Mouse (Mus musculus): Measurements from ENCODE around the gene Atg4a.

Gene Atg4a

GRCm38 (mm10) chrX:140956272-140956940 lies at the start of gene Atg4a, which contains the start of gene Psmd10:
Gene Atg4a (plus strand): TSS chrX:140956907.
Gene Psmd10 (minus strand): TSS chrX:140956728.
- in situ Hi-C loops (cut with MboI; ENCODE audit: unreplicated experiment in 2 of 2) = no loop called here

DNA sequence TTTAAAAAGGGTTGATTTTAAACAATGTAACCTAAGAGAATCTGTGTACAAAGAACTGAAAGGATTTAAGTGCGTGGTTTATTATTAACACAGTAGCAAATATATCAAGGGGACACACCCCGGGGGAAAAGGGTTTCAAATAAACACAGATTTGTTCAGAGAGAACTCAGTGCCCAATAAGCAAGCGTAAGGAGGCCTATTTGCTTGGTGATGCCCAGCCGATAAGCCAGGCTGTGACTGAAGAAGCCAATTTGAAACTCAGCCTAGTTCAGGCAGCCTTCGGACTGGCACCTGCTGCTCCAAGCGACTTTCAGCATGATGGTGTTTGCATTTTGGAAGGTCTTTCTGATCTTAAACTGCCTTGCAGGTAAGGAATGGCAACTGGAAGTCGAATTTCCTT lies 49.3 kb upstream of the Atg4a start, which contains the start of gene Vsig1:
Vsig1 (plus strand) TSS at position 249 of the 400 bp plus-strand sequence.
- in situ Hi-C loops (cut with MboI; ENCODE audit: unreplicated experiment in 2 of 2) = no loop called here

DNA sequence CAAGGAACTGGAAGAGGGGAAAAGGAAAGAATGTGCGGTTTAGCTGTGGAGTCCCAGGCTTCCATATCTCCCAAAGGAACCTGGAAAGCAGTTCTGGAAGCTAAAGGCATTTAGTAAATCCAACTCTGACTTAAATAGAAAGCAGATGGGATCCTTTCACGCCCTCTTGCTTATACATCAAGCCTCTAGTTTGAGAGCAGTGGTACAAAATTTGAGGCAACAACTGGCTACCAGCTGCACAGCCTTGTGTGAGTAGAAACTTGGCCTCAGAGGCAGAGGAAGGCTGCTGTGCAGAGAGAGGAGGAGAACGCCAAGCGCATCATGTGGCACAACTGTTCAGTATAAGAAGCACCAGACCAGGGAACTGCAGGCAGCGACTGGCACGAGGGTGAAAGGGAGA lies 35.4 kb upstream of the Atg4a start:
- in situ Hi-C loops (cut with MboI; ENCODE audit: unreplicated experiment in 2 of 2) = no loop called here

- in situ Hi-C loops (cut with MboI; ENCODE audit: unreplicated experiment in 2 of 2) = no loop called here
Observed at GRCm38 (mm10) chrX:140932066-140932465, 24.6 kb upstream of the Atg4a start.

DNA sequence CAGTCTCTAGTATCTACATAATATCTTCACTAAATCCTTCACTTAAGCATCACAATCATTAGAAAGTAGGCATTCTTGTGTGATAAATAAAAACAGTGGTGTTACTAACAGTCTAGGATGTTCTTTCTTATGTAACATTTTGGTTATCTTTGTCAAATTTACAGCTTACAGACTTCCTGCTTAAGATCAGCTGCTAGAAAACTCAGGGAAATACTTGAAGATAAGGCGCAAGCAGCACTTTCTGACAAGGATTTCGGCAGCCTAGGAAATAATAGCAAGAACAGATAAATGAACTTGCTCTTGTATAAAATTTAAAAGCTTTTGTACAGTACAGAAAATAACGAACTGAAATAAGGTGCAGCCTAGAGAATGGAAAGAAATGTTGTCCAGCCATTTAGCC lies 23.4 kb upstream of the Atg4a start:
- in situ Hi-C loops (cut with MboI; ENCODE audit: unreplicated experiment in 2 of 2) = no loop called here

DNA sequence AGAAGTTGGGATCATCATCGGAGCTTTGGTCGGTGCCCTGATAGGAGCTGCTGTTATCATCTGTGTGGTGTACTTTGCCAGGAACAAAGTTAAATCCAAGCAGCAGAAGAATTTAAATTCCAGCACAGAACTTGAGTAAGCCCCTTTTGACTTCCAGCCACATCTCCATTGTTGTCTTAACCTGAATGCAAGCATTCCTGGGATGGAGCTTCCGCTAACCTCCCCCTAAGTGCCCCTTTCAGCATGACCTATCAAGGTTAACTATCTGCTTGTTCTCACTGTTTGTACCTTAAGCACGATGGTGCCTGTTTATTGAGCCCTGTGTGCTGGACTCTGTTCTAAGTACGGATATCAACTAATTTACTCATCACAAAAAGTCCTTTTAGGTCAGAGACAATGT lies 20.4 kb upstream of the Atg4a start:
- in situ Hi-C loops (cut with MboI; ENCODE audit: unreplicated experiment in 2 of 2) = no loop called here

DNA sequence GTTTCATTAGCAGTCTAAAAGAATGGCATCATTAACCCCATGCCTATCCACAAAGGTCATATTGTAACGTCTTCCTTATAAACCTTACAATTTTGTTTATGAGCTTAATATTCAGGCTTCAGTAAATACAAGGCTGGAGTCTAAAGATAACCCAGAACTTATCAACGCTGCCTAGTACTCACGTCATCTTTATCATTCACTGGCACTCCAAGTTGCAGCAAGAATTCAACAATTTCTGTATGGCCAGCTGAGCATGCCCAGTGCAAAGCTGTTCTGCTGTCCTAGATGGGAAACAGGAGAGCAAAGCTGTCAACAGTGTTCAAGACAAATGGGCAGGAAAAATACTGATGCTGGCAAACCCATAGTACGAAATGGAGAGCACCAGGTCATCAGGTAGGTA lies 3.1 kb upstream of the Atg4a start:
- in situ Hi-C loops (cut with MboI; ENCODE audit: unreplicated experiment in 2 of 2) = no loop called here

DNA sequence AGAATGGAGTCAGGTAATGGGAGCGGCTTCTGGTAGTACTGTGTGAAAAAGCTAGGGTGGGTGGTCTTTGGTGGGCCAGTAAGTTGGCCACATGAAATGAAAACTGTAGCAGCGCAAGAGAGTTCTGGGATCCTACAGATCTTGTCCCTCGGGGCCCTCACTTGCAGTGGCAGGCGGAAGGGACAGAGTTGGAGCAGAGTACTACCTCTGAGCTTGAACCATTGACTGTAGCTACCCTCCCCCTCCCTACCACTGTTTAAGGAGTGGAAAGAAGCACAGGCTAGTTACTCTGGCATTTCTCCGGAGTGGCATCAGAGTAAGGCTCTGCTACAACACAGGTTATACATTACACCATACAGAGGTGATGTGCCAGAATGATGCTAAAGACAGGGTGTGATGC lies 252 bp downstream of the Atg4a start:
- in situ Hi-C loops (cut with MboI; ENCODE audit: unreplicated experiment in 2 of 2) = no loop called here

DNA sequence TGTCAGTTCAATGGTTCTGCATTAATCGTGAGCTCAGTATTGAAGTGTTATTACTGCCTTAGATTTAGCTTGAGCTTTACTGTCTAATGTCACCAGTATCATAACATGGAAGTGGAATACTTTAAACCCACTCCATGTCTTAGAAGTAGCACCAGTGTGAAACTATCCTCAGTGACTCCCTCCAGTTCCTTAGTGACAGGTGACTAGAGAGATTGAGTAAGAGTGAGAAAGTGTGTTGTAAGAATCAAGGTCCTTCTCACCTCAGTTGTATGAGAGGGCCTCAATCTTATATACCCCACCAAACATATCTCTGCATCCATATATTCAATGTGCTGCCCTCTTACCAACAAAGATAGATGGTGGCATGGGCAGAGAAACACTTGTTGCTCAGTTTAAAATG lies 22.2 kb downstream of the Atg4a start:
- in situ Hi-C loops (cut with MboI; ENCODE audit: unreplicated experiment in 2 of 2) = no loop called here

GRCm38 (mm10) chrX:140979546-140979945 lies 22.8 kb downstream of the Atg4a start:
- in situ Hi-C loops (cut with MboI; ENCODE audit: unreplicated experiment in 2 of 2) = no loop called here

DNA sequence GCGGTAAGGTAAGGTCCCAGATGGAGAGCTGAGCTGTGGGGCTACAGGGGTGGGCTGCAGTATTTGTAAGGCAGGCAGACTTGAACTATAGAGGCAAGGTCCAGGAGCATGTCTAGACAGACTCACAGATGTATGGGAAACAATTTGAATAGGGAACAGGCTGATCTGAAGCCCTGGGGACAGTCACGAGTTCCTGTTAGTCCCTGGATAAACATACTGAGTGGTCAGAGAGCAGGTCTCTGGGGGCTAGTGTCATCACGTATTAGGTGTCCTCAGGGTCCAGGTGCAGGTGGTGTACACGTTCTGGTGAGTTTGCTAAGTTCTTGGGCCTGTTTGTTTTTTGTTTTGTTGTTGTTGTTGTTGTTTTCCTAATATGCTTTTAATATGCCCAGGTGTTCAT lies 23.5 kb downstream of the Atg4a start:
- in situ Hi-C loops (cut with MboI; ENCODE audit: unreplicated experiment in 2 of 2) = no loop called here

- in situ Hi-C loops (cut with MboI; ENCODE audit: unreplicated experiment in 2 of 2) = no loop called here
Observed at GRCm38 (mm10) chrX:140983206-140983960, 26.7 kb downstream of the Atg4a start.

DNA sequence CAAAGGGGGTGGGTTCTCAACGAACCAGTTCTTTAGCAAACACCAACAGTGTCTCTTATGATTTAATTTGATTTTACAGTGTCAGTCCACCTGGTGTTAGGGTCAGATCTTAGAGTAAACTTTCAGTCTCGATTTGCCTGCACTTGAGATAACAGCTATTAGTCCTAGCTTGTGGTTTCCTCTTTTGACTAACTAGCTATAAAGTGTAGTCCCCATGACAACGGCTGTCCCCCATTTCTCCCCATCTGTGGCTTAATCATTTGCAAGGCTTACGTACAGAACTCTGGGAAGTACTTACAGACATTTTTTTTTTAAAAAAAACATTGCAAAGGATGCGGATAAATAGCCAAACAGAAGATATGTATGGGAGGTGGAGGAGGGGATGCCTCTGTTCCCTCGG lies 28.1 kb downstream of the Atg4a start:
- in situ Hi-C loops (cut with MboI; ENCODE audit: unreplicated experiment in 2 of 2) = no loop called here

DNA sequence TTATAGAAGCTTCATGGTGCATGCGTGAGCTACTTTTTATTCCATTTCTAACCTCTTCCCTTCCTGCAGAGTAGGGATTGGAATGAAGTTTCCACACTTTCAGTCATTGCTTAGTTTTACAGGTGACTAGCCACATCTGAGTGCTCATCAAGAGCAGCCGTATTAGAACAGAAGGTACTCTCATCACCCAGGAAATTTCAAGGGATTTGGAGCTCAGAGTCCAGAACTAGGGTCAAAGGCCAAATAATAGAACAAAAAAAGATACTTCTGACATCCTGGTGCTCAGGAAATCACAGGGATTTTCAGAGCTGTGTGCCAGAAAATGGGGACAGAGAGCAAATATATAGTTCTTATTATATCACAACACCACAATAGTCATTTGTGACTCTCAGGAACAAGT lies 28.5 kb downstream of the Atg4a start:
- in situ Hi-C loops (cut with MboI; ENCODE audit: unreplicated experiment in 2 of 2) = no loop called here

- in situ Hi-C loops (cut with MboI; ENCODE audit: unreplicated experiment in 2 of 2) = no loop called here
Observed at GRCm38 (mm10) chrX:140996909-140997516, 40.3 kb downstream of the Atg4a start.

DNA sequence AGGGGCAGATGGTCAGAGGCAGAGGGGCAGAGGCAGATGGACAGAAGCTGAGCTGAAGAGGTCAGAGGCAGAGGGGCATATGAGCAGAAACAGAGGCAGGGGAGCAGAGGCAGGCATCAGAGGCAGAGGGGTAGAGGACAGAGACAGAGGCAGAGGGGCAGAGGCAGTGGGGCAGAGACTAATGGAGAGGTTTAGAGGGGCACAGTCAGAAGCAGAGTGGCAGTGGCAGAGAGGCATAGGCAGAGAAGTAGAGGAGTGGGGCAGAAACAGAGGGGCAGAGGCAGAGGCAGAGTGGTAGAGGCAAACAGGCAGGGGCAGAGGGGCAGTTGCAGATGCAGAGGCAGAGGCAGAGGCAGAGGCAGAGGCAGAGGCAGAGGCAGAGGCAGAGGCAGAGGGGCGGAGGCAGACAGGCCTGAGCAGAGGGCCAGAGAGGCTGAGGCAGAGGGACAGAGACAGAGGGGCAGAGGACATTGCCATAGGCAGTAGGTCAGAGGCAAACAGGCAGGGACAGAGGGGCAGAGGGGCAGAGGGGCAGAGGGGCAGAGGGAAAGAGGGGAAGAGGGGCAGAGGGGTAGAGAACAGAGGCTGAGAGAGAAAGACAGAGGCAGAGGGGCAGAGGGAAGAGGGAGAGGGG lies 41.3 kb downstream of the Atg4a start:
- in situ Hi-C loops (cut with MboI; ENCODE audit: unreplicated experiment in 2 of 2) = no loop called here

GRCm38 (mm10) chrX:140998885-140999284 lies 42.2 kb downstream of the Atg4a start:
- in situ Hi-C loops (cut with MboI; ENCODE audit: unreplicated experiment in 2 of 2) = no loop called here

DNA sequence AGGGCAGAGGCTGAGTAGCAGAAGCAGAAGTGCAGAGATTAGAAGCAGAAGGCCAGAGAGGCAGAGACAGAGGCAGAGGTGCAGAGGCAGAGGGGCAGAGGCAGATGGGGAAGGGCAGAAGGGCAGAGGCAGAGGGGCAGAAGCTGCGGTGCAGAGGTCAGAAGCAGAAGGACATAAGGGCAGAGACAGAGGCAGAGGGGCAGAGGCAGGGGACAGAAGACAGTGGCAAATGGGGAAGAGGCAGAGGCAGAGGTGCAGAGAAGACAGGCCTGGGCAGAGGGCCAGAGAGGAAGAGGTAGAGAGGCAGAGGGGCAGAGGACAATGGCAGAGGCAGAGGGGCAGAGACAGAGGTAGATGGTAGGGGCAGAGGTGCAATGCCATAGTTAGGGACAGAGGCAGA lies 193.0 kb downstream of the Atg4a start:
- in situ Hi-C loops (cut with MboI; ENCODE audit: unreplicated experiment in 2 of 2) = no loop called here

GRCm38 (mm10) chrX:141150290-141150689 lies 193.6 kb downstream of the Atg4a start:
- in situ Hi-C loops (cut with MboI; ENCODE audit: unreplicated experiment in 2 of 2) = no loop called here

DNA sequence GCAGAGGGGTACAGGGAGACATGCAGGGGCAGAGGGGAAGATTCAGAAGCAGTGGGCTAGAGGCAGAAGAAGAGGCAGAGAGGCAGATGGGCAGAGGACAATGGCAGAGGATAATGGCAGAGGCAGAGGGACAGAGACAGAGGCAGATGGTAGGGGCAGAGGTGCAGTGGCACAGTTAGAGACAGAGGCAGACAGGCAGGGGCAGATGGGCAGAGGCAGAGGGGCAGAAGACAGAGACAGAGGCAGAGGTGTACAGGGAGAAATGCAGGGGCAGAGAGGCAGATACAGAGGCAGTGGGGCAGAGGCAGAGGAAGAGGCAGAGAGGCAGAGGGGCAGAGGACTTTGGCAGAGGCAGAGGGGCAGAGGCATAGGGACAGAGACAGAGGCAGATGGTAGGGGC lies 194.5 kb downstream of the Atg4a start:
- in situ Hi-C loops (cut with MboI; ENCODE audit: unreplicated experiment in 2 of 2) = no loop called here

- in situ Hi-C loops (cut with MboI; ENCODE audit: unreplicated experiment in 2 of 2) = no loop called here
Observed at GRCm38 (mm10) chrX:141156696-141157095, 200.0 kb downstream of the Atg4a start.

Data from v-Abl transformed pro-B cells (cell line).